ENCODE assay signal across 16 mouse cellular contexts in the genomic region with DNA sequence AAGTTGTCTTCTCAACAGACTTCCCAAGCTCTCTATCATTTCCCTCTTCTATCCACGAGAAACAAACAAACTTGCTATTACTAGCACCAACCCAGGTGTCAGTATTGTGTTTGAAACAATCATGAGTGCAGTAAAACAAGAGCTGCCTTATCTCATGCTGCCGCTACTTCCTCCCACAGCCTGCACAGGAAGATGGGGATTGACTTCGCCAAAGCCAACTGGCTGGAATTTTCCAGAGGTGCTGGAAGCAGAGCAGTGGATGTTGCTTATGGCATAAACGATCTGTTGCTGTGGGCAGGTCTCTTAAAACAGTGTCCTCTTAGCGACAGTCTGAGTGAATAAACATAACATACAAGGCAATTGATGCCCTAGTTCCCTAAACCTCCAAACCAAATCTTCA. TPM values are rescaled to one million over a fixed set of nuclear protein-coding genes. Genes with fewer than 3 reads are reported as not detected.
DNase-seq lines count a peak whose midpoint lies in the region; ATAC-seq and TF ChIP-seq lines count a peak whose summit lies in the region.
"Had no signal": no experiment of that assay in that cellular context is flagged by ENCODE, and none has a peak within 500 bp of the region (broad histone marks: within the 10 kb centered on the region; RNA-seq: fewer than 3 reads in every experiment).

No protein-coding gene starts in this region.

- DNase-seq in kidney, postnatal 14 days = peak; percentile 27
- no peak for DNase-seq in kidney, adult 18-20 months
- peak; percentile 34 to 57 for DNase-seq in heart, adult 2 months
- peak; percentile 38 for DNase-seq in heart, postnatal 4 days
- no peak for DNase-seq in ovary, postnatal 14 days (ENCODE audit: low spot score)
- no peak for DNase-seq in midbrain, embryonic 10.5 days (ENCODE audit: low spot score)
- DNase-seq: adrenal gland, postnatal 36 days; cerebellum, postnatal 10 days; left cerebral cortex, postnatal 4 days; thymus, postnatal 25 days had no signal

- no peak overlapping the region for H3K4me3 ChIP-seq in heart, adult 2 months
- H3K4me3 ChIP-seq in midbrain, embryonic 10.5 days = no peak overlapping the region
- H3K4me3 ChIP-seq: forebrain, embryonic 15.5 days; neural tube, embryonic 13.5 days had no signal

- no peaks in the 10 kb centered on the region for H3K36me3 ChIP-seq in heart, adult 2 months (ENCODE audit: control insufficient read depth, insufficient read depth, low read length)
- no peaks in the 10 kb centered on the region for H3K36me3 ChIP-seq in midbrain, embryonic 10.5 days
- H3K36me3 ChIP-seq: forebrain, embryonic 15.5 days; neural tube, embryonic 13.5 days had no signal

- peak; percentile 34 for TF ChIP-seq CTCF in heart, adult 2 months (IDR thresholded peaks at IDR 0.05)

- H3K27me3 ChIP-seq in heart, adult 2 months (ENCODE audit: control insufficient read depth, insufficient read depth, low read length) = no peaks in the 10 kb centered on the region
- no peaks in the 10 kb centered on the region for H3K27me3 ChIP-seq in midbrain, embryonic 10.5 days (ENCODE audit: low read depth, poor library complexity, severe bottlenecking)
- H3K27me3 ChIP-seq: forebrain, embryonic 15.5 days had no signal

- TF ChIP-seq POLR2A in heart, adult 2 months (IDR thresholded peaks at IDR 0.05; ENCODE audit: insufficient read depth, low read depth, low read length) = peak; percentile 53; the same call in 1 of the 2 replicates

- WGBS in heart, adult 2 months = 20% methylated on average over 5 of the region's 5 CpGs
- 73% methylated on average over 5 of the region's 5 CpGs for WGBS in midbrain, embryonic 10.5 days

- H3K9ac ChIP-seq in heart, adult 2 months (ENCODE audit: low read depth, low read length) = no peak overlapping the region
- H3K9ac ChIP-seq: forebrain, embryonic 15.5 days; neural tube, embryonic 13.5 days had no signal

- peaks cover 1% of the 10 kb centered on the region; the same call in 1 of the 2 replicates for H3K4me1 ChIP-seq in heart, adult 2 months (ENCODE audit: control insufficient read depth, insufficient read depth, low read length)
- 0 out of 2 replicates have a peak, but pooled peaks cover 2% of the 10 kb centered on the region for H3K4me1 ChIP-seq in midbrain, embryonic 10.5 days
- H3K4me1 ChIP-seq: neural tube, embryonic 13.5 days had no signal

- intact Hi-C loops in heart, adult 2 months (cut with DNase I) = no loop called here

- H3K9me3 ChIP-seq in midbrain, embryonic 10.5 days (replicated peaks) = no peaks in the 10 kb centered on the region
- H3K9me3 ChIP-seq: forebrain, embryonic 15.5 days; neural tube, embryonic 13.5 days had no signal

- peak; percentile 87 for TF ChIP-seq EP300 in heart, adult 2 months (IDR thresholded peaks at IDR 0.05; ENCODE audit: insufficient read depth, low read depth, low read length)

- ATAC-seq in megakaryocyte progenitor cell, adult 5-6 weeks (replicated peaks; ENCODE audit: poor library complexity) = 0 out of 2 replicates have a peak, but pooled peaks have one; percentile 12
- ATAC-seq: activated CD4-positive, CD25-positive, alpha-beta regulatory T cell, adult 4 months; forebrain, embryonic 15.5 days; hindbrain, postnatal 0 days had no signal

- H3K27ac ChIP-seq in heart, adult 2 months = peak overlapping the region; percentile 67
- no peak overlapping the region for H3K27ac ChIP-seq in midbrain, embryonic 10.5 days (replicated peaks)
- H3K27ac ChIP-seq: forebrain, embryonic 15.5 days; hindbrain, postnatal 0 days; macrophage; neural tube, embryonic 13.5 days had no signal

- no peaks in the 10 kb centered on the region for H3K79me2 ChIP-seq in heart, adult 2 months (replicated peaks; ENCODE audit: control insufficient read depth, insufficient read depth, low read length)

RNA-seq across cellular contexts. Expression of gene Katnbl1, which starts 4.4 kb away (rescaled TPM):
- 1 to 10 TPM; 3.9 to 4.4 TPM for total RNA-seq in heart, adult 2 months (2021)
- 1.2 and 2.7 TPM in 2 replicates for polyA plus RNA-seq in heart, adult 2 months (2012; rRNA removed)
- total RNA-seq in heart, postnatal 4 days (2021) = 10 to 100 TPM; 12.5 to 12.6 TPM
- total RNA-seq in megakaryocyte progenitor cell, adult 5-6 weeks (2015) = 20.3 and 24.7 TPM in 2 replicates
- 15.7 and 20.2 TPM in 2 replicates for total RNA-seq in megakaryocyte progenitor cell, adult 5-6 weeks (2017)
- 41.2 and 42.2 TPM in 2 replicates for polyA plus RNA-seq in midbrain, embryonic 10.5 days (2016; fragmentation: Nextera tagmentation; extraction: Ambion mirVana)

RNA-seq across cellular contexts. Expression of gene Emc4, which starts 6.8 kb away (rescaled TPM):
- 10 to 100 TPM; 63.6 to 68.4 TPM for total RNA-seq in heart, adult 2 months (2021)
- polyA plus RNA-seq in heart, adult 2 months (2012; rRNA removed) = 82.1 and 135 TPM in 2 replicates
- total RNA-seq in heart, postnatal 4 days (2021) = 10 to 100 TPM; 57.4 to 61.0 TPM
- total RNA-seq in megakaryocyte progenitor cell, adult 5-6 weeks (2015) = 97.1 and 106 TPM in 2 replicates
- total RNA-seq in megakaryocyte progenitor cell, adult 5-6 weeks (2017) = 73.0 and 77.6 TPM in 2 replicates
- polyA plus RNA-seq in midbrain, embryonic 10.5 days (2016; fragmentation: Nextera tagmentation; extraction: Ambion mirVana) = 121 and 125 TPM in 2 replicates

Comparison
In these comparisons a context has a peak if more than half of its experiments do, and no peak if none do; other contexts are left out.
1. DNase-seq: peak in kidney, postnatal 14 days (single experiment), heart, adult 2 months (2 of 2) and heart, postnatal 4 days (single experiment); none in kidney, adult 18-20 months (single experiment), ovary, postnatal 14 days (single experiment) and midbrain, embryonic 10.5 days (single experiment).